Mouse (Mus musculus): ENCODE results near the gene Cd81. TPM values are rescaled to one million over a fixed set of nuclear protein-coding genes. Genes with fewer than 3 reads are reported as not detected.

Gene Cd81
- total and polyA plus RNA-seq, 2 experiments from 2014 or later = 811 to 1,316 TPM

GRCm38 (mm10) chr7:143016424-143017142 lies 36.0 kb upstream of the Cd81 start:
- Histone ChIP-seq H3K9ac (replicated peaks; ENCODE audit: low read depth, low read length) (no peak overlapping the region), H3K4me2 (ENCODE audit: low read depth, low read length) (peak overlapping the region; percentile 43), H3K9me3 (replicated peaks; ENCODE audit: control insufficient read depth, low read length) (no peaks in the 10 kb centered on the region), H3K36me3 (replicated peaks; ENCODE audit: control insufficient read depth, insufficient read depth, low read length) (no peaks in the 10 kb centered on the region), H3K27ac (ENCODE audit: low read depth) (peak overlapping the region; percentile 77), H3K4me1 (ENCODE audit: control insufficient read depth, insufficient read depth) (peaks cover 66% of the 10 kb centered on the region), H3K4me3 (ENCODE audit: low read depth, low read length) (no peak overlapping the region), H3K27me3 (ENCODE audit: control insufficient read depth, insufficient read depth, low read length) (no peaks in the 10 kb centered on the region)
- ATAC-seq (ENCODE audit: insufficient read depth, low read depth) = peak; percentile 21; the same call in 1 of the 2 replicates
- no peak for DNase-seq (ENCODE audit: low spot score)
- TF ChIP-seq EP300 (IDR thresholded peaks at IDR 0.05; ENCODE audit: low read depth) (no peak), CTCF (IDR thresholded peaks at IDR 0.05; ENCODE audit: low read depth) (no peak)
- WGBS = 42% methylated on average over 7 of the region's 9 CpGs

DNA sequence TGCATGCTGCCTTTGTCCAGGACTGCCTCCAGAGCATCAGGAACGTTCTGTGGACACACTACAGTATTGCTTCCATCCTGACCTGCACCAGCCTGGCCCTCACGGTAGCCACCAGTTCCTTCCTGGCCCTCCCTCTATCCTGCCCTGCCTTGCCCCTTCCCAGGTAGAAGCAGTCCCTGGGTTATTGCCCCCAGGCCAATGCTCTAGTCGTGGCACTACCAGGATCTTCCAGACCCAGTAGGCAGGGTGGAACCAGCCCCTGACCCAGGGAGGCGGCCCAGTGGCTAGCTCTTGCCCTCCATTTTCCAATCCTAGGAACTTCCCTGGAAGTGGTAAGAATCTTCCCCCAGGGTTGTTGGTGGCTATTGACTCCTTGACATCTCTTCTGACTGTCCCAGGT lies 35.4 kb upstream of the Cd81 start:
- no peak for DNase-seq (ENCODE audit: low spot score)
- Histone ChIP-seq H3K36me3 (replicated peaks; ENCODE audit: control insufficient read depth, insufficient read depth, low read length) (no peaks in the 10 kb centered on the region), H3K27ac (ENCODE audit: low read depth) (no peak overlapping the region), H3K9me3 (replicated peaks; ENCODE audit: control insufficient read depth, low read length) (no peaks in the 10 kb centered on the region), H3K27me3 (ENCODE audit: control insufficient read depth, insufficient read depth, low read length) (no peaks in the 10 kb centered on the region), H3K9ac (replicated peaks; ENCODE audit: low read depth, low read length) (no peak overlapping the region), H3K4me3 (ENCODE audit: low read depth, low read length) (no peak overlapping the region), H3K4me1 (ENCODE audit: control insufficient read depth, insufficient read depth) (peaks cover 60% of the 10 kb centered on the region), H3K4me2 (ENCODE audit: low read depth, low read length) (no peak overlapping the region)
- WGBS = 89% methylated on average over 4 of the region's 4 CpGs
- no peak for ATAC-seq (ENCODE audit: insufficient read depth, low read depth)
- no peak for TF ChIP-seq CTCF (IDR thresholded peaks at IDR 0.05; ENCODE audit: low read depth)
- TF ChIP-seq EP300 (IDR thresholded peaks at IDR 0.05; ENCODE audit: low read depth) = no peak

GRCm38 (mm10) chr7:143020040-143020439 lies 32.5 kb upstream of the Cd81 start:
- Histone ChIP-seq H3K9me3 (replicated peaks; ENCODE audit: control insufficient read depth, low read length) (no peaks in the 10 kb centered on the region), H3K36me3 (replicated peaks; ENCODE audit: control insufficient read depth, insufficient read depth, low read length) (no peaks in the 10 kb centered on the region), H3K4me1 (ENCODE audit: control insufficient read depth, insufficient read depth) (peaks cover 32% of the 10 kb centered on the region), H3K9ac (replicated peaks; ENCODE audit: low read depth, low read length) (no peak overlapping the region), H3K27ac (ENCODE audit: low read depth) (peak overlapping the region; percentile 21; the same call in 1 of the 2 replicates), H3K4me3 (ENCODE audit: low read depth, low read length) (no peak overlapping the region), H3K4me2 (ENCODE audit: low read depth, low read length) (no peak overlapping the region), H3K27me3 (ENCODE audit: control insufficient read depth, insufficient read depth, low read length) (no peaks in the 10 kb centered on the region)
- ATAC-seq (ENCODE audit: insufficient read depth, low read depth) = no peak
- TF ChIP-seq CTCF (IDR thresholded peaks at IDR 0.05; ENCODE audit: low read depth) (no peak), EP300 (IDR thresholded peaks at IDR 0.05; ENCODE audit: low read depth) (no peak)
- DNase-seq (ENCODE audit: low spot score) = no peak

DNA sequence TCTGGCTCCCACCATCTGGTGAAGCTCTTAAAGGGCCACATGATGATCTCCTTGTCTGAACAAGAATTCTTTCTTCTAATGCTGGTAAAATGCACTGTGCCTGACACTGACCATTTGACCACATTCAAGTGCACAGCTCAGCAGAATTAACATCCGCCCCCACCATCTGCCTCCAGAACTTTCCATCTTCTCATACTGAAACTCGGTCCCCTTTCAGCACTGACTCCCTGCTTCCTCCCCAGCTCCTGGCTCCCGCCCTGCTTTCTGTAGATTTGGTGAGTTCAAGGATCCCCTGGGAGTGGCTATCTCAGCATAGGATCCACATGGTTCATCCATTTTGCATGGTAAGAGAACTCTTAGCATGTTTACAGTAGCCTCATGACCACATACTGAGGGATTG lies 31.8 kb upstream of the Cd81 start:
- no peak for ATAC-seq (ENCODE audit: insufficient read depth, low read depth)
- Histone ChIP-seq H3K9ac (replicated peaks; ENCODE audit: low read depth, low read length) (no peak overlapping the region), H3K4me2 (ENCODE audit: low read depth, low read length) (no peak overlapping the region), H3K9me3 (replicated peaks; ENCODE audit: control insufficient read depth, low read length) (no peaks in the 10 kb centered on the region), H3K36me3 (replicated peaks; ENCODE audit: control insufficient read depth, insufficient read depth, low read length) (no peaks in the 10 kb centered on the region), H3K4me1 (ENCODE audit: control insufficient read depth, insufficient read depth) (peaks cover 24% of the 10 kb centered on the region), H3K27ac (ENCODE audit: low read depth) (peak overlapping the region; percentile 21; the same call in 1 of the 2 replicates), H3K27me3 (ENCODE audit: control insufficient read depth, insufficient read depth, low read length) (no peaks in the 10 kb centered on the region), H3K4me3 (ENCODE audit: low read depth, low read length) (no peak overlapping the region)
- no peak for DNase-seq (ENCODE audit: low spot score)
- no peak for TF ChIP-seq EP300 (IDR thresholded peaks at IDR 0.05; ENCODE audit: low read depth)
- TF ChIP-seq CTCF (IDR thresholded peaks at IDR 0.05; ENCODE audit: low read depth) = no peak
- 62% methylated on average over 3 of the region's 3 CpGs for WGBS

DNA sequence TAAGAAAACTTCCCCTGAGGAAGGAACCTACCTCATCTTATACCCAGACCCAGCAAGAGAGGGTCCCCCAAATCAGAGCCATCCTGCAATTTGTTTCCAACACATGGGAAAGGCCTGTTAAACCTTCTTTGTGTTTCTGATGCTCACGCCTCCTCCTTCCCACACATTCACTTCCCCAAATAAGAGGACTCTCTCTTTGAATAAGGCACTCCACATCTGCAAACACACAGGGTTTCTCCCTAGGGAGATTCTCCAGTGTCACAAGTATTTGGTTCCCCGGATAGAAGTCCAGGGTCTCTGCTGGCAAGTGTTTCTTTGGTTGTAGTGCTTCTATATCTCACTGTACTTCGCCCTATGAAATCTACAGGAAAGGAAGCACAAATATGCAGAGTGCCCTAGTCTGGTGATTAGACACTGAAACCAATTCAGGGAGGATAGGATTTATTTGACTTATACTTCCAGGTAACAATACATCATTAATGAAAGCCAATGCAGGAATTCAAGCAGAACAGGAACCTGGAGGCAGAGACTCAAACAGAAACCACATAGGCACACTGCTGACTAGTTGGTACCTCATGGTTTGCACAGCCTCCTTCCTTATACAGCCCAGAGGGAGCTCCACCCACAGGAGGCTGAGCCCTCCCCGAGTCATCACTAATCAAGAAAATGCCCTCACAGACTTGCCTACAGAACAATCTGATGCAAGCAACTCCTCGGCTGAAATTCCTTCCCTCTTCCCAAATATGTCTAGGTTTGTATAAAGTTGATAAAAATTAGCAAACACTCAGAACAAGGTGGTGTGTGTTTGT lies 31.0 kb upstream of the Cd81 start:
- no peak overlapping the region for H3K4me2 ChIP-seq (ENCODE audit: low read depth, low read length)
- H3K27me3 ChIP-seq (ENCODE audit: control insufficient read depth, insufficient read depth, low read length) = no peaks in the 10 kb centered on the region
- H3K9ac ChIP-seq (replicated peaks; ENCODE audit: low read depth, low read length) = no peak overlapping the region
- WGBS = 50% methylated on average over 5 of the region's 5 CpGs
- ATAC-seq (ENCODE audit: insufficient read depth, low read depth) (no peak), DNase-seq (ENCODE audit: low spot score) (no peak)
- TF ChIP-seq EP300 (IDR thresholded peaks at IDR 0.05; ENCODE audit: low read depth) (no peak), CTCF (IDR thresholded peaks at IDR 0.05; ENCODE audit: low read depth) (no peak)
- H3K27ac ChIP-seq (ENCODE audit: low read depth) = no peak overlapping the region
- peaks cover 17% of the 10 kb centered on the region for H3K4me1 ChIP-seq (ENCODE audit: control insufficient read depth, insufficient read depth)
- H3K9me3 ChIP-seq (replicated peaks; ENCODE audit: control insufficient read depth, low read length) = no peaks in the 10 kb centered on the region
- H3K36me3 ChIP-seq (replicated peaks; ENCODE audit: control insufficient read depth, insufficient read depth, low read length) = no peaks in the 10 kb centered on the region
- no peak overlapping the region for H3K4me3 ChIP-seq (ENCODE audit: low read depth, low read length)

All from heart, postnatal 0 days (tissue).